Mouse (Mus musculus): ENCODE measurements around the gene Cdc16.

GRCm38 (mm10) chr8:13769206-13769605, 11.7 kb downstream of the Cdc16 start:
- no peak for TF ChIP-seq POLR2AphosphoS2 (IDR thresholded peaks at IDR 0.05; ENCODE audit: insufficient read length, low read depth)
- TF ChIP-seq POLR2A (IDR thresholded peaks at IDR 0.05; ENCODE audit: insufficient read length, low read depth) = no peak
- TF ChIP-seq TCF12 (IDR thresholded peaks at IDR 0.05; ENCODE audit: insufficient read depth, poor library complexity, severe bottlenecking) = no peak
- TF ChIP-seq E2F4 (IDR thresholded peaks at IDR 0.05; ENCODE audit: insufficient read depth) = no peak
- no peak for TF ChIP-seq MAX (IDR thresholded peaks at IDR 0.05; ENCODE audit: low read depth)
- no peak for TF ChIP-seq USF1 (IDR thresholded peaks at IDR 0.05; ENCODE audit: low read depth)
- no peak for TF ChIP-seq MYOG (IDR thresholded peaks at IDR 0.05; ENCODE audit: control insufficient read depth in 1 of 3, insufficient read depth in 1 of 3, insufficient read length in 2 of 3, low read depth in 2 of 3)
- no peak for TF ChIP-seq SRF (IDR thresholded peaks at IDR 0.05; ENCODE audit: control insufficient read depth, insufficient read length, low read depth)
- no peak for TF ChIP-seq TCF3 (IDR thresholded peaks at IDR 0.05; ENCODE audit: insufficient read length, low read depth)
- TF ChIP-seq CEBPB (IDR thresholded peaks at IDR 0.05; ENCODE audit: insufficient read depth, poor library complexity, severe bottlenecking) = no peak
